Comparison of ENCODE assay signal across 8 mouse cellular contexts in the genomic region with DNA sequence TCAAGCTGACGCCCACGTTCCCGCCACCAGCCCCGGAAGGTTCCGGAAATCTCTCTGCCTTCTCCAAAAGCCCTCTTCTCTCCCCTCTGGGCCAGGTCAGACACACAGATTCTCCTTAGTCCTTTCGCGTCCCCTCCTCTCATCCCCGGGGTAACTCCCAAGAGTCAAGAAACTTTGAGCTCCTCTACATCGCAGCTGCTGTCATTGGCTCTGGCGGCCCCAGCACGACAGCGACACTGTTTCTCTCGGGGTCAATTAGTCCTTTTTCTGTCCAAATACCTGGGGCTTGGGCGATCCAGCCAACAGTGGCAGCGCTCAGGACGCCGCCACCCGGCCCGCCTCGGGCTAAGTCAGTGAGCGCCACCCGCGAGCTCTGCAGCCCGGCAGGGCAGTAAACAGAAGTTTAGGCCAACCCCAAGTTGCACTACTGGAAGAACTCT. TPM values are rescaled to one million over a fixed set of nuclear protein-coding genes. Genes with fewer than 3 reads are reported as not detected.
DNase-seq lines count a peak whose midpoint lies in the region; ATAC-seq and TF ChIP-seq lines count a peak whose summit lies in the region.

No protein-coding gene starts in this region.

- peak; percentile 15 for DNase-seq in layer of hippocampus, adult 11-12 months (ENCODE audit: low spot score)
- DNase-seq in layer of hippocampus, adult 9-10 months (ENCODE audit: low spot score) = no peak
- DNase-seq in embryo, embryonic 10 days (ENCODE audit: low spot score) = peak; percentile 43
- peak; percentile 38 for DNase-seq in heart, postnatal 0 days (ENCODE audit: low spot score)
- DNase-seq in kidney, postnatal 25 days = peak; percentile 59 to 79
- peak; percentile 24 for DNase-seq in lung, adult 2 months
- DNase-seq in retina, postnatal 1 day = peak; percentile 59

- H3K27ac ChIP-seq in heart, postnatal 0 days (ENCODE audit: low read depth) = peak overlapping the region; percentile 98

- TF ChIP-seq CTCF in heart, postnatal 0 days (IDR thresholded peaks at IDR 0.05; ENCODE audit: low read depth) = no peak
- TF ChIP-seq CTCF in lung, adult 2 months (IDR thresholded peaks at IDR 0.05; ENCODE audit: insufficient read depth, low read length) = no peak

- TF ChIP-seq POLR2A in lung, adult 2 months (IDR thresholded peaks at IDR 0.05; ENCODE audit: borderline replicate concordance, extremely low read depth, low read depth, low read length) = no peak

- H3K4me2 ChIP-seq in heart, postnatal 0 days (ENCODE audit: low read depth, low read length) = peak overlapping the region; percentile 76

- peak overlapping the region; percentile 65 for H3K4me3 ChIP-seq in heart, postnatal 0 days (ENCODE audit: low read depth, low read length)
- H3K4me3 ChIP-seq in lung, adult 2 months (replicated peaks; ENCODE audit: extremely low read depth, low read depth, low read length) = peak overlapping the region; percentile 20

- H3K4me1 ChIP-seq in heart, postnatal 0 days (ENCODE audit: control insufficient read depth, insufficient read depth) = 0 out of 2 replicates have a peak, but pooled peaks cover 5% of the 10 kb centered on the region
- H3K4me1 ChIP-seq in lung, adult 2 months (ENCODE audit: control insufficient read depth, insufficient read depth, low read length) = no peaks in the 10 kb centered on the region

- peak; percentile 46 for ATAC-seq in heart, postnatal 0 days (ENCODE audit: insufficient read depth, low read depth)
- ATAC-seq in monocyte, adult 5-6 weeks (replicated peaks; ENCODE audit: insufficient number of reproducible peaks, low FRiP score, low TSS enrichment, poor library complexity, severe bottlenecking) = no peak

- H3K27me3 ChIP-seq in heart, postnatal 0 days (ENCODE audit: control insufficient read depth, insufficient read depth, low read length) = no peaks in the 10 kb centered on the region

- peak overlapping the region; percentile 80 for H3K9ac ChIP-seq in heart, postnatal 0 days (replicated peaks; ENCODE audit: low read depth, low read length)

- H3K36me3 ChIP-seq in heart, postnatal 0 days (replicated peaks; ENCODE audit: control insufficient read depth, insufficient read depth, low read length) = no peaks in the 10 kb centered on the region

- no peak for TF ChIP-seq EP300 in heart, postnatal 0 days (IDR thresholded peaks at IDR 0.05; ENCODE audit: low read depth)

- no peaks in the 10 kb centered on the region for H3K9me3 ChIP-seq in heart, postnatal 0 days (replicated peaks; ENCODE audit: control insufficient read depth, low read length)

- whole genome bisulfite sequencing in heart, postnatal 0 days = under 1% methylated on average over 24 of the region's 24 CpGs
- 1% methylated on average over 24 of the region's 24 CpGs for WGBS in lung, adult 2 months

RNA-seq across cellular contexts. Expression of a gene that starts 1.5 kb away (rescaled TPM):
- 18.0 and 20.0 TPM in 2 replicates for total RNA-seq in heart, postnatal 0 days (2014; rRNA removed; ENCODE audit: low replicate concordance)
- polyA plus RNA-seq in heart, postnatal 0 days (2015; fragmentation: Nextera tagmentation; extraction: Ambion mirVana) = 3.0 and 3.8 TPM in 2 replicates
- polyA plus RNA-seq in lung, adult 2 months (2012; rRNA removed) = 0.16 and 0.26 TPM in 2 replicates
- not detected in 3 replicates for total RNA-seq in monocyte, adult 5-6 weeks (2017)

Comparison
In these comparisons a context has a peak if more than half of its experiments do, and no peak if none do; other contexts are left out.
1. RNA of a gene that starts 1.5 kb away (total RNA-seq): 18.0 to 20.0 TPM in heart, postnatal 0 days; not detected in monocyte, adult 5-6 weeks; every median in the first group is over 10 times any median in the second.